Mouse (Mus musculus) kidney, adult 2 months (tissue): ENCODE measurements at regions not wholly inside any gene's neighbourhood (a gene's known extent, or its start where the extent isn't known, plus 50 kb on each side); places are given as distances from the start of the nearest gene placed in this dataset.

Source experiments
- DNase-seq: peaks from one replicate; pipeline ENCODE4 v3.0.0; 2021
- H3K27ac ChIP-seq: fragments of 200-500 bp; 2 replicates; pipeline ENCODE4 v1.5.1; 2012; ENCODE audit warnings: low read depth, low read length, control low read depth, inconsistent platforms; ENCODE audit not compliant: insufficient read depth
- H3K27me3 ChIP-seq: fragments of 200-500 bp; replicated peaks from 2 replicates; pipeline ENCODE4 v1.6.1; 2012; ENCODE audit warnings: mild to moderate bottlenecking, moderate library complexity, low read length, inconsistent platforms; ENCODE audit not compliant: control insufficient read depth, insufficient read depth
- H3K36me3 ChIP-seq: fragments of 200-500 bp; 2 replicates; pipeline ENCODE4 v1.6.1; 2012; ENCODE audit warnings: mild to moderate bottlenecking, moderate library complexity, low read length, inconsistent platforms; ENCODE audit not compliant: control insufficient read depth, insufficient read depth
- H3K4me1 ChIP-seq: fragments of 200-500 bp; 2 replicates; pipeline ENCODE4 v1.6.1; 2011; ENCODE audit warnings: low read length; ENCODE audit not compliant: control insufficient read depth, insufficient read depth
- H3K4me3 ChIP-seq: fragments of 200-500 bp; 2 replicates; pipeline ENCODE4 v1.5.1; 2011; ENCODE audit warnings: mild to moderate bottlenecking, low read depth, low read length, control low read depth; ENCODE audit not compliant: insufficient read depth
- CTCF ChIP-seq: fragments of 200-500 bp; conservative IDR thresholded peaks from 2 replicates; pipeline ENCODE4 v1.5.1; 2011; ENCODE audit warnings: low read depth, mild to moderate bottlenecking, control low read depth, low read length, moderate library complexity, mixed read lengths; ENCODE audit not compliant: insufficient read depth, insufficient read length
- POLR2A ChIP-seq: fragments of 200-500 bp; IDR thresholded peaks from one replicate; pipeline ENCODE4 v1.6.1; 2011; ENCODE audit warnings: low read depth, low read length, control low read depth
- WGBS: fragments of 180-500 bp; shearing (Covaris S2); methylation state at CpG from one replicate; pipeline ENCODE4 v1.1.7; 2018; 5-methylcytosine and 5-hydroxymethylcytosine counted together

DNA sequence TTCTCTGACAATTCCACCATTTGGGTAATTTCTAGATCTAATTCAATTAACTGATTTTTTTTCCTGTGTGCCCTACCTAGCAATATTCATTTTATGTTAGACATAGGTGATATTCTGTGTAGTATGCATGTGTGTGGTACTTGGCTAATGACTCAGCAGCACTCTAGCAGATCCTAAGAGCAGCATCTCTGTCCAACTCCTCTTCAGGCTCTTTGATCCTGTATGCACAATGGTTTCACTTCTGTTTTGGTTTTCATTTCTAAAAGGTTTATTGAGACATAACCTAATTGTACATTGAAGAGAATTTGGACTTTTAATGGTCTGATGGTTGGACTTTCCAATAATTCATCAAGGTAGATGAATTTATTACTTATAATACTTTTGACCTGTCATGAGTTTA is 308.8 kb upstream of the Gm765 start:
- Histone ChIP-seq H3K4me3 (no peak overlapping the region), H3K36me3 (no peaks in the 10 kb centered on the region), H3K27ac (no peak overlapping the region), H3K4me1 (no peaks in the 10 kb centered on the region), H3K27me3 (no peaks in the 10 kb centered on the region)
- no peak for DNase-seq
- TF ChIP-seq CTCF = no peak
- TF ChIP-seq POLR2A = no peak

DNA sequence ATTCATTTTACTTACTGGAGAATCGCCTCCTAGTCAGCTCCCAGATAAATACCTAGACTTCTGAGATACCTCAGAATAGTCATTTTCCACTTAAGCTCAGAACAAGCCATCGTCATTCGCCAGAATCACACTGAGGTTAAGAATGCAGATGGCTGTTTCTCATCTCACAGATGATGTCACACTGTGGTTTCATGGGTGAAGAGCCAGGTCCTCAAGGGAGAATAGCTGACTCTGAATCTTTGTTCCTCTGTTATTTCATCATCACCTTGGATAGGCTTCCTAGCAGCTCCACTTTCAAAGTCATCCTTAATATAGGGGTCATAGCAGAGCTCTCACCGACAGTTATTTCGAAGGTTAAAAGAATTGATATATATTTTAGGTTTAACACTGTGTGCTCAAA is 297.8 kb upstream of the Gm765 start:
- Histone ChIP-seq H3K36me3 (no peaks in the 10 kb centered on the region), H3K27ac (no peak overlapping the region), H3K27me3 (no peaks in the 10 kb centered on the region), H3K4me3 (no peak overlapping the region), H3K4me1 (no peaks in the 10 kb centered on the region)
- DNase-seq = no peak
- WGBS = 93% methylated on average over 5 of the region's 5 CpGs
- TF ChIP-seq CTCF = no peak

DNA sequence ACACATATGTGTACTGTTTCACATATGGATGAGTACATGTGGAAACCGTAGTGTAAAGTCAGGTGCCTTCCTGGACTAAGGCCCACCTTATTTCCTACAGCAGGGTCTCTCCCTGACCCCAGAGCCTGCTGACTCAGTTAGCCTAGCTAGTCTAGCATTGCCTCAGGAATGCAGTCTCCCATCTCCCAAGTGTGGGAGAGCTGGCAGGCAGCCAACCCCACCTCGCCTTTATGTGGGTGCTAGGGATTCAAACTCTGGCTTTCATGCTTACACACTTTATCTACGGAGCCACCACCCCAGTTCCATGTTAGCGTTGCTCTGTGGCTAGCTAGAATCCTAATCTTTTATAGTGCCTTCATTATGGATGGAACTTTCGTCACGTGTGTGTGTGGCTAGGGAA is 293.3 kb upstream of the Gm765 start:
- Histone ChIP-seq H3K4me3 (no peak overlapping the region), H3K27me3 (no peaks in the 10 kb centered on the region), H3K27ac (no peak overlapping the region), H3K4me1 (no peaks in the 10 kb centered on the region), H3K36me3 (no peaks in the 10 kb centered on the region)
- WGBS = 82% methylated on average over 6 of the region's 6 CpGs
- no peak for TF ChIP-seq POLR2A
- no peak for TF ChIP-seq CTCF
- DNase-seq = no peak

DNA sequence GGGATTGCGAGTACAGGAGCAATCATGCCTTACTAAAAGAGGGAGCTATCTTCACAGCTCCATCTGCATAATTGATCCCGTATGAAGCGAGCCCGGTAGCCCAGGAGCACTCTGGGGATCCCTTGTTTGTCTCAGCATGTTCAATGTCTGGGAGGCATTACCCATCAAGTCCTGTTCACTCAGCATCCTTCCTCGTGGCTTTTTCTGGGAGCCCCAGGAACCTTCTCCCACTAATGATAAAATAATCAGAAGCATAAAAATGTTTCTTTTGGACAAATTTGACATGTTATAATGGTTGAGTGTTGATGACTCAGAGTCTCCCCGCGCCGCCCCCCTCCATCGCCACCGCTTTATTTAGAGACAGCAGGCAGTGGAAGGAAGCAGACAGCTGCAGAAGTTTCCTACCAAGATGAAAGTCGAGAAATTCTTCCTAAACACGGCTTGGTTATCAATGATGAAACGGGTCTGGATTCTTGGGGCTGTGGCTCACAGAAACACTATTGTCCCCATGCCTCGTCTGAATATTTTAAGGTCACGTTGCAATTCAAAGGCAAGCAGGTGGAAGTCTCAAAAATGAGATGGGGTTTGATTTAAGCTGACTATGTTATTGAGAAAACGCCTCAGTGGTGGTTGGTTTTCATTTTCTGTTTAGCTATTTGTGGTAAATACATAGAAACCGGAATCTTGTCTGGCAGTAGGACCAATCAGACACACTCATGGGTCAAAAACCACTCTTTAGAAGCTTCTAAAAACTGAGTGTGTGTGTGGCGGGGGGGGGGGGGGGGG is 289.9 kb upstream of the Gm765 start:
- DNase-seq = no peak
- Histone ChIP-seq H3K4me3 (no peak overlapping the region), H3K27me3 (no peaks in the 10 kb centered on the region), H3K4me1 (no peaks in the 10 kb centered on the region), H3K27ac (no peak overlapping the region), H3K36me3 (no peaks in the 10 kb centered on the region)
- TF ChIP-seq POLR2A (no peak), CTCF (no peak)
- WGBS = 60% methylated on average over 18 of the region's 18 CpGs

DNA sequence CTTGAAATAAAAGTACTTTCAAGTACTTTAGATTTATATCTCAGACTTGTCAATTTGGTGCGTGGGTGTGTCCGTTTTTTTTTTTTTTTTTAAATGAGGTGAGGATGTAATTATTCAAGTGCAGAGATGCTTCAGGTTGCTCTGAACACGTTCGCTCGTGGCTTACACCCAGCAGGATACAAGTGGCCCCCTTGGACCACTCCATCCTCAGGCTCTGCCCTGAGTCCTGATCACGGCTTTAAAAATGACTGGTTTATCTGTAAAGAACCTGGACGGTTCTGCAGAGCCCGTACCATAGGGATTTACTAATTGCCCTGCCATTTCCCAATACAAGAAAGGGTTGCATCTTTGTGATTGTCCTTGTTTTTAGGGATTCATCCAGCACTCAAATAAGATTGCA is 288.7 kb upstream of the Gm765 start:
- TF ChIP-seq POLR2A = no peak
- no peak for TF ChIP-seq CTCF
- Histone ChIP-seq H3K4me1 (no peaks in the 10 kb centered on the region), H3K4me3 (no peak overlapping the region), H3K36me3 (no peaks in the 10 kb centered on the region), H3K27ac (no peak overlapping the region), H3K27me3 (no peaks in the 10 kb centered on the region)
- WGBS = 26% methylated on average over 8 of the region's 8 CpGs
- DNase-seq = no peak

DNA sequence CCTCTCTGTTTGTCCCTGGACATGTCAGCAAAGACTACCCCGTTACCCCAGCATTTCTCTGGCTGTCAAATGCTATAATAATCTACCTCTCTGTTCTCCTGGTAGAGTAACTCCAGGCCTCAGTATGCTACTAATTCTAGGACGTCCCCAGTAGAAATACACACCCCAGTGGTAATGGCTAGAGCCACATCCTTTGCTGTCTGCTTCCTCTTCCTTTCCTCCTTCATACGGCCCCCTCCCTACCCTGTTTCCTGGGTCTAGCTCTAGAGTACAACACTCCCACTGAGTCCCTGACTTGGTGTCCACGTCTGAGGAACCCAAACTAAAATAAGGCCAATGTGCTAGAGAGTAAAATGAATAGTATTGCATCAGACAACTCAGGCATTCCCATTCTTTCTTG is 287.1 kb upstream of the Gm765 start:
- TF ChIP-seq POLR2A (no peak), CTCF (no peak)
- Histone ChIP-seq H3K4me3 (no peak overlapping the region), H3K27me3 (no peaks in the 10 kb centered on the region), H3K36me3 (no peaks in the 10 kb centered on the region), H3K4me1 (no peaks in the 10 kb centered on the region), H3K27ac (no peak overlapping the region)
- 74% methylated on average over 4 of the region's 4 CpGs for WGBS
- DNase-seq = no peak

DNA sequence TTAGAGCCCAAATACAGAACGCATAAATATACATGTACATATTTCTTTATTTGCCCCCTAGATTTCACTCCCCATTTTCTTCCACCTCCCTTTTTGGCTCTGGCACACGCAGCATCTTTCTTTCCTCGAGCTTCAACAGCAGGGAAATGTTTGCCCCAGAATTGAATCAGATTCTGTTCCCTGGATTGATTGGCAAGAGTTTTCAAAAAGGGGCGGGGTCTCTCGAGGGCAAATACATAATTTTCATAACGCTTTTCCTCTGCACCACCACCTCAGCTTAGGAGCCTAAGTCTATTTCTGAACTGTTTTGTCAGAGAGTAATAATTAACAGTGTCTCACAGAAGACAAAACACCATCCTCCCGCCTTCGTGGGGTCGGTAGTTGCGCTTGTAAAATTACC is 283.9 kb upstream of the Gm765 start:
- no peak for DNase-seq
- Histone ChIP-seq H3K27me3 (no peaks in the 10 kb centered on the region), H3K4me3 (no peak overlapping the region), H3K4me1 (no peaks in the 10 kb centered on the region), H3K27ac (no peak overlapping the region), H3K36me3 (no peaks in the 10 kb centered on the region)
- TF ChIP-seq CTCF (no peak), POLR2A (no peak)
- 63% methylated on average over 10 of the region's 10 CpGs for WGBS
